13 mouse cellular contexts compared by ENCODE assay signal in the genomic region with DNA sequence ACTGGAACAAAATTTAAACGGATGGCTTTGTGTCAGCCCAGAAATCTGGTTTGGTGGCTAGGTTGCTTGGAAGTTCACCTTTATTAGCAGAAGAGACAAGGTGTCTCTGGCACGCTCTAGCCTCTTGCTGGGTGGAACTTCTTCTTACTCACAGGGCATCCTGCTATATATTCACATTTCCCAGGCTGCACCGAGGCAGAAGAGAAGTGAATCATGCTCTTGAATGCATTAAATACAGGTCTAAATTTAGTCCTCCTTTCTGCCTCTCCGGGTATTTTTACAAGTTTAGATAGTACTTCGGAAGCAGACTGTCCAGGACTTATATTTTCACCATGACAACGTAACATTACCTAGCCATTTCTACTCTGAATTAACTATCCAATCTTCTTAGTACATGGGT.
DNase-seq lines count a peak whose midpoint lies in the region; ATAC-seq and TF ChIP-seq lines count a peak whose summit lies in the region.
"Had no signal": no experiment of that assay in that cellular context is flagged by ENCODE, and none has a peak within 500 bp of the region (broad histone marks: within the 10 kb centered on the region; RNA-seq: fewer than 3 reads in every experiment).

No protein-coding gene starts in this region.

- no peak for TF ChIP-seq CTCF in forebrain, postnatal 0 days (IDR thresholded peaks at IDR 0.05; ENCODE audit: low read depth)

- H3K9me3 ChIP-seq in forebrain, postnatal 0 days (ENCODE audit: low read length), result no peaks in the 10 kb centered on the region
- H3K9me3 ChIP-seq in forebrain, embryonic 11.5 days (ENCODE audit: control insufficient read depth, low read length), result no peaks in the 10 kb centered on the region
- H3K9me3 ChIP-seq in heart, embryonic 15.5 days (replicated peaks), result no peaks in the 10 kb centered on the region
- H3K9me3 ChIP-seq: forebrain, embryonic 15.5 days; limb, embryonic 15.5 days; midbrain, embryonic 10.5 days had no signal

- peaks cover 18% of the 10 kb centered on the region; the same call in 1 of the 2 replicates for H3K4me1 ChIP-seq in forebrain, postnatal 0 days (ENCODE audit: insufficient read depth)
- no peaks in the 10 kb centered on the region for H3K4me1 ChIP-seq in forebrain, embryonic 11.5 days (replicated peaks; ENCODE audit: control insufficient read depth, insufficient read depth, low read length)
- H3K4me1 ChIP-seq in heart, embryonic 15.5 days (replicated peaks), result peaks cover 11% of the 10 kb centered on the region
- H3K4me1 ChIP-seq: midbrain, embryonic 10.5 days had no signal

- H3K4me2 ChIP-seq in forebrain, postnatal 0 days (ENCODE audit: low read depth), result no peak overlapping the region
- H3K4me2 ChIP-seq in forebrain, embryonic 11.5 days (ENCODE audit: low read depth, low read length, severe bottlenecking), result no peak overlapping the region
- H3K4me2 ChIP-seq in heart, embryonic 15.5 days, result no peak overlapping the region
- H3K4me2 ChIP-seq: forebrain, embryonic 15.5 days; limb, embryonic 15.5 days had no signal

- peak overlapping the region; percentile 29; the same call in 1 of the 2 replicates for H3K27ac ChIP-seq in forebrain, postnatal 0 days (ENCODE audit: low read depth, low read length)
- H3K27ac ChIP-seq in forebrain, embryonic 11.5 days (ENCODE audit: low read depth, low read length), result no peak overlapping the region
- H3K27ac ChIP-seq in heart, embryonic 15.5 days, result 0 out of 2 replicates have a peak overlapping the region, but pooled peaks have one; percentile 21
- H3K27ac ChIP-seq: forebrain, embryonic 15.5 days; limb, embryonic 15.5 days; midbrain, embryonic 10.5 days had no signal

- no peaks in the 10 kb centered on the region for H3K36me3 ChIP-seq in forebrain, postnatal 0 days (ENCODE audit: insufficient read depth)
- H3K36me3 ChIP-seq in forebrain, embryonic 11.5 days (ENCODE audit: control insufficient read depth, insufficient read depth, low read length), result no peaks in the 10 kb centered on the region
- no peaks in the 10 kb centered on the region for H3K36me3 ChIP-seq in heart, embryonic 15.5 days
- H3K36me3 ChIP-seq: forebrain, embryonic 15.5 days; limb, embryonic 15.5 days; midbrain, embryonic 10.5 days had no signal

- H3K9ac ChIP-seq in forebrain, postnatal 0 days, result no peak overlapping the region
- H3K9ac ChIP-seq in forebrain, embryonic 11.5 days (ENCODE audit: low read length), result no peak overlapping the region
- no peak overlapping the region for H3K9ac ChIP-seq in heart, embryonic 15.5 days
- H3K9ac ChIP-seq: forebrain, embryonic 15.5 days; limb, embryonic 15.5 days; liver, postnatal 0 days had no signal

- DNase-seq in forebrain, postnatal 0 days, result peak; percentile 15
- DNase-seq in forebrain, embryonic 11.5 days (ENCODE audit: low spot score), result no peak
- no peak for DNase-seq in heart, adult 9 months (ENCODE audit: low spot score in 2 of 2)
- DNase-seq in right cerebral cortex, adult 18-20 months, result peak; percentile 86
- DNase-seq in right cerebral cortex, postnatal 4 days, result no peak
- no peak for DNase-seq in adrenal gland, adult 2 months
- DNase-seq in lung, postnatal 10 days, result no peak

- H3K4me3 ChIP-seq in forebrain, postnatal 0 days (ENCODE audit: low read depth, low read length), result no peak overlapping the region
- H3K4me3 ChIP-seq in forebrain, embryonic 11.5 days (ENCODE audit: low read depth, low read length), result no peak overlapping the region
- no peak overlapping the region for H3K4me3 ChIP-seq in heart, embryonic 15.5 days
- H3K4me3 ChIP-seq: forebrain, embryonic 15.5 days; limb, embryonic 15.5 days; midbrain, embryonic 10.5 days had no signal

- 63% methylated on average over 6 of the region's 6 CpGs for WGBS in forebrain, postnatal 0 days
- WGBS in forebrain, embryonic 11.5 days, result 90% methylated on average over 6 of the region's 6 CpGs
- 50% methylated on average over 6 of the region's 6 CpGs for WGBS in heart, embryonic 15.5 days

- peak; percentile 36 for ATAC-seq in forebrain, postnatal 0 days
- ATAC-seq in forebrain, embryonic 11.5 days (replicated peaks; ENCODE audit: low FRiP score), result no peak
- no peak for ATAC-seq in heart, embryonic 15.5 days (replicated peaks; ENCODE audit: insufficient number of reproducible peaks, insufficient read depth, low FRiP score, low read depth)
- ATAC-seq: liver, postnatal 0 days had no signal

- H3K27me3 ChIP-seq in forebrain, postnatal 0 days (ENCODE audit: insufficient read depth, low read length), result no peaks in the 10 kb centered on the region
- no peaks in the 10 kb centered on the region for H3K27me3 ChIP-seq in forebrain, embryonic 11.5 days (ENCODE audit: control insufficient read depth, insufficient read depth, low read length)
- no peaks in the 10 kb centered on the region for H3K27me3 ChIP-seq in heart, embryonic 15.5 days
- H3K27me3 ChIP-seq: CH12.LX; forebrain, embryonic 15.5 days; limb, embryonic 15.5 days had no signal

Comparison
In these comparisons a context has a peak if more than half of its experiments do, and no peak if none do; other contexts are left out.
1. DNase-seq: peak in forebrain, postnatal 0 days (single experiment) and right cerebral cortex, adult 18-20 months (single experiment); none in forebrain, embryonic 11.5 days (single experiment), heart, adult 9 months (0 of 2), right cerebral cortex, postnatal 4 days (single experiment), adrenal gland, adult 2 months (single experiment) and lung, postnatal 10 days (single experiment).